Mouse (Mus musculus) lung, postnatal 14 days (tissue): Measurements from ENCODE around the gene Tpt1.

ENCODE experiments used
- DNase-seq: peaks from one replicate; pipeline ENCODE4 v3.0.0; 2021

The Tpt1 gene

DNA sequence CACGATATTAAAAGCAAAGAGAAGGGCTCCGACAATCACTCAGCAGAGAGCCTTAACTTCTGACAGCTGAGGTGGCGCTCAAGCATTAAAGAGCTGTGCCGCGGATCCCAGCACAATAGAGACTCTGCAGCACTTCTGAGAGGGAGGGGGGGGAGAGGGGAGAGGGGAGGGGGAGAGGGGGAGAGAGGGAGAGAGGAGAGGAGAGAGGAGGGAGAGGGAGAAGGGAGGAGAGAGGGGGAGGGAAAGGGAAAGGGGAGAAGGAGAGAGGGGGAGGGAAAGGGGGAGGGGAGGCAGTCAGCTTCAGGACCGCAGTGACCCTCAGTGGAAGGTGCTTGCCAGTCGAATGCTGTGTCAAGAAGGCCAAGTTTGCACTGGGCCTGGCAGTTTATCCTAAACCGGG, 34.1 kb downstream of the Tpt1 start:
- no peak for DNase-seq

DNA sequence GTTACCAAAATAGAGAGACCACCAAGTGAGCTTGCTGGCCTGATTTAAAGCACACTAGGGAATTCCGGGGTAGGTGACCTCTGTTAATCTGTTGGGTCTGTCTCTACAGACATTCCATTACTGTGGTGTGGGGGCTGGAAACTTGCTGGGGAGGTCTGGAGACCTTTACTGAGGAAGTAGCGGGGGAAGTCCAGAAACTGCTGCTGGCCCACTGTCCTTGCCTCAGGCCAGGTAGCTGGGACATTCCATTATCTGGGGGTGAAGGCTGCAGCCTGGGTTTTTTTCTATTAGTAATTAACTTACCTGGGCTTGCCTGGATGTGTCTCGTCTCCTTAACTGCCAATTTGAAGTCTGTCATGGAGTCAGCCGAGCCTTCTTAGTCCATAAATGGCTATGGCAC, 37.0 kb downstream of the Tpt1 start:
- no peak for DNase-seq

DNA sequence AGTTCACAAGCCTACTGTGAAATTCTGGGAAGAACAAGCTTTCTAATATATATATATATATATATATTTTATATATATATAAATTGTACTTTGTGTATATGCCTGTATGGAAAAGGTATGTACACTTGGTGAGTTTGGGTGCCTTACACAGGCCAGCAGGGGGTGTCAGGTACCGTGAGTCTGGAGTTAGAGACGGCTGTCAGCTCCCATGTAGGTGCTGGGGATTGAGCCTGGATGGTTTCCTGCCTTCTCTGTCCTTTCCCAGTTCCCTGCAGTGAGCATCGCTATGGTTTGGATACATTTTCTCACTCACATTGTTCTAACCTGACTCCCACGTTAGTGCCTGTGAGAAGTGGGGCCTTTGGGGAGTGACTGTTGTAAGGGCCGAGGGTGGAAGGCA, 38.4 kb downstream of the Tpt1 start:
- DNase-seq = no peak

DNA sequence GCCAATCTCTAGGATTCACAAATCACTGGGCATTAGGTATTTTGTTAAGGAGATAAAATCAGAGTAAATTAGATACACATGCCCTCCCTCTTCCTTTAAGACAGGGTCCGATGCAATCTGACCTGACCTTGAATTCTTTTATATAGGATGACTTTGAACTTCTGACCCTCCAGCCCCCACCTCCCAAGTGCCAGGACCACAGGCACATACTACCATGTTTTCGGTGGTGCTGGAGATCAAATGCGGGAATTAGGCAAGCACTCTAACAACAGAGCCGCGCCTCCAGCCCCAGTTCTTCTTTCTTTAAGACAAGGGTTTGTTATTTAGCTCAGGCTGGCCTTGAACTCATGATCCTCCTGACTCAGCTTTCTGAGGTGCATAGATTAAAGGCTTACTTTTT, 39.0 kb downstream of the Tpt1 start:
- DNase-seq = no peak

DNA sequence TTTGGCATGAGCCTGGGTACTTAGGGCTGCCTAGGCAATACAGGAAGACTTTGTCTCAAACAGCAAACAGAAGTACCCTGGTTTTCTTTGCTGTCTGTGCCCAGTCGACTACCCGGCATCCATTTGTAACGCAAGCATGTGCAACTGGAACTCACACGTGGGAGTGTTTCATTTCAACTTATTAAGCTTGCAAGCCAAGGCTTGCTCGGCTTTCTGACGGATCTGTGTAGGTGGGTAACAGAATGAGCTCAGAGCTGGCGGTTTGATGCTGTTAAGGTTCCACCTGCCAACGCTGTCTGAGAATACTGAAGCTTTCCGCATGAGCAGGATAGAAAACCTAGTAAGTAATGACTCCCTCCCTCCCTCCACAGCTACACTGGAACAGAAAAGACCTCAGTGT, 47.2 kb downstream of the Tpt1 start:
- DNase-seq = no peak
